Mouse (Mus musculus): ENCODE measurements around the gene Tcf12. TPM values are rescaled to one million over a fixed set of nuclear protein-coding genes. Genes with fewer than 3 reads are reported as not detected.

Tcf12 gene
- polyA plus RNA-seq, 1 experiment from 2014 or later: 143 TPM

- Histone ChIP-seq H3K27ac (no peak overlapping the region), H3K9ac (no peak overlapping the region), H3K27me3 (no peaks in the 10 kb centered on the region), H3K4me1 (peaks cover 27% of the 10 kb centered on the region), H3K36me3 (no peaks in the 10 kb centered on the region), H3K4me2 (no peak overlapping the region), H3K4me3 (no peak overlapping the region), H3K9me3 (no peaks in the 10 kb centered on the region)
- ATAC-seq (ENCODE audit: insufficient number of reproducible peaks, insufficient read depth, low FRiP score, low TSS enrichment, low read depth): no peak
- 38% methylated on average over 4 of the region's 4 CpGs for WGBS
These were observed 299.3 kb downstream of the Tcf12 start for GRCm38 (mm10) chr9:71812402-71812801.

GRCm38 (mm10) chr9:71811404-71811803 lies 300.3 kb downstream of the Tcf12 start:
- peaks cover 27% of the 10 kb centered on the region for H3K4me1 ChIP-seq

GRCm38 (mm10) chr9:71810723-71811122 lies 300.9 kb downstream of the Tcf12 start:
- no peaks in the 10 kb centered on the region for H3K36me3 ChIP-seq
- H3K4me3 ChIP-seq: no peak overlapping the region

More at GRCm38 (mm10) chr9:71811404-71811803, 300.3 kb downstream of the Tcf12 start:
- Histone ChIP-seq H3K36me3 (no peaks in the 10 kb centered on the region), H3K9ac (no peak overlapping the region), H3K4me2 (no peak overlapping the region), H3K4me3 (no peak overlapping the region), H3K27me3 (no peaks in the 10 kb centered on the region), H3K27ac (peak overlapping the region; percentile 55), H3K9me3 (no peaks in the 10 kb centered on the region)
- WGBS: 61% methylated on average over 5 of the region's 5 CpGs
- ATAC-seq (ENCODE audit: insufficient number of reproducible peaks, insufficient read depth, low FRiP score, low TSS enrichment, low read depth): no peak

GRCm38 (mm10) chr9:71808640-71809254 lies 302.9 kb downstream of the Tcf12 start:
- Histone ChIP-seq H3K4me3 (no peak overlapping the region), H3K4me1 (peaks cover 19% of the 10 kb centered on the region), H3K9me3 (no peaks in the 10 kb centered on the region), H3K27me3 (no peaks in the 10 kb centered on the region), H3K36me3 (no peaks in the 10 kb centered on the region), H3K27ac (no peak overlapping the region), H3K9ac (no peak overlapping the region), H3K4me2 (peak overlapping the region; percentile 38)
- no peak for ATAC-seq (ENCODE audit: insufficient number of reproducible peaks, insufficient read depth, low FRiP score, low TSS enrichment, low read depth)
- 34% methylated on average over 11 of the region's 11 CpGs for WGBS

More at GRCm38 (mm10) chr9:71810723-71811122, 300.9 kb downstream of the Tcf12 start:
- Histone ChIP-seq H3K4me2 (no peak overlapping the region), H3K9ac (no peak overlapping the region), H3K27me3 (no peaks in the 10 kb centered on the region), H3K4me1 (peaks cover 23% of the 10 kb centered on the region), H3K9me3 (no peaks in the 10 kb centered on the region), H3K27ac (no peak overlapping the region)
- no peak for ATAC-seq (ENCODE audit: insufficient number of reproducible peaks, insufficient read depth, low FRiP score, low TSS enrichment, low read depth)
- 81% methylated on average over 2 of the region's 2 CpGs for WGBS

- H3K4me1 ChIP-seq: peaks cover 23% of the 10 kb centered on the region
- no peaks in the 10 kb centered on the region for H3K9me3 ChIP-seq
- no peaks in the 10 kb centered on the region for H3K27me3 ChIP-seq
- no peaks in the 10 kb centered on the region for H3K36me3 ChIP-seq
- no peak overlapping the region for H3K27ac ChIP-seq
- no peak overlapping the region for H3K4me2 ChIP-seq
- ATAC-seq (ENCODE audit: insufficient number of reproducible peaks, insufficient read depth, low FRiP score, low TSS enrichment, low read depth): no peak
- H3K4me3 ChIP-seq: no peak overlapping the region
- H3K9ac ChIP-seq: no peak overlapping the region
- WGBS: 61% methylated on average over 4 of the region's 4 CpGs
These were observed 303.9 kb downstream of the Tcf12 start for GRCm38 (mm10) chr9:71807801-71808200.

- WGBS: 8% methylated on average over 2 of the region's 2 CpGs
- Histone ChIP-seq H3K9me3 (no peaks in the 10 kb centered on the region), H3K27ac (no peak overlapping the region), H3K27me3 (no peaks in the 10 kb centered on the region), H3K4me2 (no peak overlapping the region), H3K4me1 (peaks cover 10% of the 10 kb centered on the region; the same call in 1 of the 2 replicates), H3K9ac (no peak overlapping the region), H3K4me3 (no peak overlapping the region), H3K36me3 (no peaks in the 10 kb centered on the region)
- no peak for ATAC-seq (ENCODE audit: insufficient number of reproducible peaks, insufficient read depth, low FRiP score, low TSS enrichment, low read depth)
These were observed 305.3 kb downstream of the Tcf12 start for GRCm38 (mm10) chr9:71806422-71806805.

- Histone ChIP-seq H3K4me1 (0 out of 2 replicates have a peak, but pooled peaks cover 7% of the 10 kb centered on the region), H3K9ac (0 out of 2 replicates have a peak overlapping the region, but pooled peaks have one; percentile 3), H3K9me3 (no peaks in the 10 kb centered on the region), H3K27ac (no peak overlapping the region), H3K27me3 (no peaks in the 10 kb centered on the region), H3K4me3 (no peak overlapping the region), H3K4me2 (no peak overlapping the region), H3K36me3 (no peaks in the 10 kb centered on the region)
- ATAC-seq (ENCODE audit: insufficient number of reproducible peaks, insufficient read depth, low FRiP score, low TSS enrichment, low read depth): no peak
- WGBS: 61% methylated on average over 6 of the region's 6 CpGs
These were observed 305.8 kb downstream of the Tcf12 start for GRCm38 (mm10) chr9:71805646-71806421.

GRCm38 (mm10) chr9:71804116-71804515 lies 307.6 kb downstream of the Tcf12 start:
- no peak overlapping the region for H3K4me2 ChIP-seq
- no peak overlapping the region for H3K9ac ChIP-seq
- no peaks in the 10 kb centered on the region for H3K36me3 ChIP-seq
- H3K9me3 ChIP-seq: no peaks in the 10 kb centered on the region
- no peak overlapping the region for H3K4me3 ChIP-seq
- H3K27me3 ChIP-seq: no peaks in the 10 kb centered on the region
- H3K27ac ChIP-seq: no peak overlapping the region
- H3K4me1 ChIP-seq: 0 out of 2 replicates have a peak, but pooled peaks cover 7% of the 10 kb centered on the region
- WGBS: 30% methylated on average over 6 of the region's 6 CpGs
- no peak for ATAC-seq (ENCODE audit: insufficient number of reproducible peaks, insufficient read depth, low FRiP score, low TSS enrichment, low read depth)

- Histone ChIP-seq H3K36me3 (no peaks in the 10 kb centered on the region), H3K27me3 (no peaks in the 10 kb centered on the region), H3K9me3 (no peaks in the 10 kb centered on the region), H3K4me2 (no peak overlapping the region), H3K27ac (no peak overlapping the region), H3K9ac (0 out of 2 replicates have a peak overlapping the region, but pooled peaks have one; percentile 16), H3K4me3 (no peak overlapping the region), H3K4me1 (peaks cover 13% of the 10 kb centered on the region; the same call in 1 of the 2 replicates)
- no peak for ATAC-seq (ENCODE audit: insufficient number of reproducible peaks, insufficient read depth, low FRiP score, low TSS enrichment, low read depth)
- WGBS: 68% methylated on average over 7 of the region's 7 CpGs
These were observed 308.4 kb downstream of the Tcf12 start for GRCm38 (mm10) chr9:71803281-71803680.

GRCm38 (mm10) chr9:71799598-71799997 lies 312.1 kb downstream of the Tcf12 start:
- ATAC-seq (ENCODE audit: insufficient number of reproducible peaks, insufficient read depth, low FRiP score, low TSS enrichment, low read depth): no peak
- H3K9ac ChIP-seq: no peak overlapping the region
- H3K27ac ChIP-seq: no peak overlapping the region
- H3K4me2 ChIP-seq: no peak overlapping the region
- no peaks in the 10 kb centered on the region for H3K36me3 ChIP-seq
- 91% methylated on average over 5 of the region's 5 CpGs for WGBS
- no peaks in the 10 kb centered on the region for H3K9me3 ChIP-seq
- peaks cover 13% of the 10 kb centered on the region; the same call in 1 of the 2 replicates for H3K4me1 ChIP-seq
- H3K4me3 ChIP-seq: no peak overlapping the region
- H3K27me3 ChIP-seq: no peaks in the 10 kb centered on the region

- H3K9ac ChIP-seq: no peak overlapping the region
- peaks cover 9% of the 10 kb centered on the region; the same call in 1 of the 2 replicates for H3K4me1 ChIP-seq
- 58% methylated on average over 5 of the region's 5 CpGs for WGBS
- no peaks in the 10 kb centered on the region for H3K27me3 ChIP-seq
- H3K9me3 ChIP-seq: no peaks in the 10 kb centered on the region
- no peaks in the 10 kb centered on the region for H3K36me3 ChIP-seq
- no peak overlapping the region for H3K27ac ChIP-seq
- H3K4me2 ChIP-seq: no peak overlapping the region
- H3K4me3 ChIP-seq: no peak overlapping the region
- no peak for ATAC-seq (ENCODE audit: insufficient number of reproducible peaks, insufficient read depth, low FRiP score, low TSS enrichment, low read depth)
These were observed 313.5 kb downstream of the Tcf12 start for GRCm38 (mm10) chr9:71798176-71798575.

Measured in embryonic facial prominence, embryonic 13.5 days (tissue).